Mouse (Mus musculus) right cerebral cortex, adult 18-20 months (tissue): ENCODE measurements around the gene Etv1.

Experiments
- DNase-seq: peaks from one replicate; pipeline ENCODE4 v3.0.0; 2022; ENCODE audit warnings: mixed read lengths

Etv1 gene

DNA sequence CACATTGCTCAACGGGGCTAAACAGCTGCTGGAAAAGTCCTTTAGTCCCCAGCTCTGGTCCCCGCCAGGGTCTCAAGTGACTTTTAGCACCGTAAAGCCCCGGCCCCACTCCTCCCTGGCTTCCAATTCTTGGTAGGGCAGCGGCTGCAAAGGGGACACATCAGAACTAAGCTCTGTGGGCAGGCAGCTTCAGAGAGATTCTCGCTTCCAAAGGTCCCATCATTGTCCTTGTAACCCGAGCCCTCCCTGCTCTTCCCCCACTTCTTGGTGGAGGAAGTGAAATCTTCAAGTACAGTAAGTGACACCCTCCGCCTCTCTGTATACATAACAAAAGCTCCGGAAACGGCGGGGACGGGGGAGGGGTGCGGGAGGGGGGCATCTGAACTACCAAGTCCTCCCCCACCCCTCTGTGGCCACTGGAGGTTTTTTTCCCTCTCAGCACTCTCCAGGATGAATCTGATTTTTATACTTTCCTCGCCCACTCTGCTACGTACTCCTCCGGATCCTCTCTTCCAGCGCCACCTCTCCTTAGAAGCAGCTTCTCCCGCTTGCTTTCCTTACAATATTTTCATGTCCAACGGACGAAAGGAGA, at the start of gene Etv1:
TSS of gene Etv1 (plus strand) at position 195 of the 592 bp plus-strand sequence.
- peak; percentile 26 for DNase-seq

DNA sequence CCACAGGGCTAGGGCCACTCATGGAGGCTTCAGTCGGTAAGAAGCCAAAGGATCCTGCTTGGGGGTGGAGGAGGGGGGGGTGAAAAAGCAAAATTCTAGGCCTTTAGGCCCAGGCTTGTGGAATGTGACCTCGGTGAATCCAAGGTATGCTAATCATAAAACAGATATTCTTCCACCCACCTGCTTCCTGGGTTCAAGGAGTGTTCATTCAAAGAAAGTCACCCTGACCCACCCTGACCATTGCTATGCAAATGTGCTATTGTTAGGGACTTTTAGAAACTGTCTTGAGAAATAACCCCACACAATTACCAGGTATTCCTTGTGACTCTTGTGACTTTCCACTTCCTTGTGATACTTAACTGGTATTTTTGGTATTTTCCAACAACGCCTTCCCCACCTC, 49.5 kb upstream of the Etv1 start:
- no peak for DNase-seq

DNA sequence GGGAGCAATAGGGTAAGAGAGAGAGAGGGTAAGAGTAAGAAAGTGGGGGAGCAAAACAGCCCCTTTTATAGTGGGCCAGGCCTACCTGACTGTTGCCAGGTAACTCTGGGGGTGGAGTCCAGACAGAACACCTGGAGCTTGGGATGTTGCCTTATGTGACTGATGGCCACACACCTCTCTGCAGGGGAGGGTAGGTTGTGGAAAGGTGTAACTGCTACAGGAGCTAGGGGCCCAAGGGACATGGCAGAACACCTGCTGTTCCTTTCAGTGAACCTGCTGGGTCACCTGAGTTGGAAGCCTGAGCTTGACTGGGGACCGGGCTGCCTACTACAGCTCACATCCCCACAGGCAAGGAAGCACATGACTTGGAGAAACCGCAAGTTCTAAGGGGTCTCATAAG, 48.4 kb upstream of the Etv1 start:
- no peak for DNase-seq

DNA sequence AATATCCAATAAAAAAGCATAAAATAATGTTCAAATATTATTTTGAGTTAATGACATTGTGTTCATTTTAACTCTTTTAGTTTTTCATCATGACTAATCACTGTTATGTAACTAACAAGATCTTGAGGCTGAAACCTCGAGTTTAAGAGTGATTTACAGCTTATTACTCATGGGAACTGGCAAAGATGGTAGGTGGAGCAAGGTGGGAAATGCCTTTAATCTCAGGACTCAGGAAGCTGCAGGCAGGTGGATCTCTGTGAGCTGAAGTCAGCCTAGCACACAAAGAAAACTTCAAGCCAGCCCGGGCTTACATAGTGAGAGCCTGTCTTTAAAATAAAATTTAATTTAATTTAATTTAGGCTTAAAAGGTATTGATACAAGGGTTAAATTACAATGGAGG, 19.9 kb upstream of the Etv1 start:
- DNase-seq: no peak

DNA sequence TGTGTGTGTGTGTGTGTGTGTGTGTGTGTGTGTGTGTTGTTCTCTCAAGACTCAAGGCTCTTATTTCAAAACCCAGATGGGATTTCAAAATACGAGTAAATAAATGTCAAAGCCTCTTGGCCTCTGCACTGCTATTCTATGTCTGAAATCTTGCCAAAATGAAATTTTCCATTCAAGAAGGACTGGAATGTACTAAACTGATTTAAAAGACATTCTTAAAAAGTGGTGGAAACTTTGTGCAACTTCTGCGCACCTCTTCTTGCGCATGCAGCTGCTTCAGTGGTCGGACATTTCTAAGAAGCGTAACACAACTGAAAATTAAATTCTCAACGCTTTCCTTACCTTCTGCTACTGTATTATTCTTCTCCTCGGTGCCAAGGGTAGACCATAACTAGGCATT, 1.9 kb upstream of the Etv1 start:
- DNase-seq: no peak

DNA sequence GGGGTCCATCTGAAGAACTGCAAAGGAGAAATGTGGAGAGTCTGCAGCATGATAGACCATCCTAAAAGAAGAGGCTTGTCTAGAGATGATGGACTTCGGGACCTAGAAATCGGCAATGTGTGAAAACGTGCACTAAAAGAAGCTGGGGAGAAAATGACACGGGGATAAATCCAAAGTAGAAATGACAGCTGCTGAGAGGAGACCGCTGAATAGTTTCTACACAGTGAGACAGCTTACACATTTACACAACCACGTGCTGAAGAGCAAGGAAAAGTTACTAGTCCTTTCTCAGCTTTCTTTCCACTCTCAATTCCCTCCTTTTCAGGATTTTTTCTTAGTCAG, 1.3 kb upstream of the Etv1 start:
- no peak for DNase-seq

DNA sequence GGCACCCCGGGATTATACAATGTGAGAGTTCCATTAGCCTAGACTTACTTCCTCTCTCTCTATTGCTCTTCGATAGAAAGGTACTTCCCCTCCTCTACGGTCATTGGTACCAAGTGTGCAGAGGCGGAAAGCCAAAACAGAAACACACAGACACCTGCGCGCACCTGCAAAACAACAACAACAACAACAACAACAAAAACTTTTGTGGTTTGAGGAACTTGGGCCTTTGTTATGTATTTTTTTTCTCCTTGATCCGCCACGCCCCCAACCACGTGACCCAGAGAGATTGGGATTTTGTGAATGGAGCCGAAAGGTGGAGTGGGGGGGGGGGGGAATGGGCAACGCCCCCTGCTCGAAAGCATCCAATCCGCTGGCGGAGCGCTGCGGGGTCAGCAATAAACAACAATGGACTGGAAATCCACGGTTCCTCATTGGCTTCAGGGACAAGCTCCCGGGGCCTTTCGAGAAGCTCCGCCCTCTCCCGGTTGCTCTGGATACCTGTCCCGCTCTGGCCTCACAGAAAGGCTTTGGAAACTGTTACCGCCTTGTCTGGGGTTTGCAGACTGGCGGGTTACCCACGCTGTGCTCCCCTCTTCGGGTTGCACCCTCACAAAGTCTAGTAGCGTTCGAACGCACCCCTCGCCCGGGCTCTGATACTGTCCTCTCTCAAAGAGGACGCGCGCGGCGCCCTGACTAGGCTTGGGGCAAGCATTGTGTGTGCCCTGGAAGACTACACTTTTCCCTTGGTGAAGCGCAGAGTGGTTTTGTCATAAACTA, 693 bp upstream of the Etv1 start:
- DNase-seq: peak; percentile 85

DNA sequence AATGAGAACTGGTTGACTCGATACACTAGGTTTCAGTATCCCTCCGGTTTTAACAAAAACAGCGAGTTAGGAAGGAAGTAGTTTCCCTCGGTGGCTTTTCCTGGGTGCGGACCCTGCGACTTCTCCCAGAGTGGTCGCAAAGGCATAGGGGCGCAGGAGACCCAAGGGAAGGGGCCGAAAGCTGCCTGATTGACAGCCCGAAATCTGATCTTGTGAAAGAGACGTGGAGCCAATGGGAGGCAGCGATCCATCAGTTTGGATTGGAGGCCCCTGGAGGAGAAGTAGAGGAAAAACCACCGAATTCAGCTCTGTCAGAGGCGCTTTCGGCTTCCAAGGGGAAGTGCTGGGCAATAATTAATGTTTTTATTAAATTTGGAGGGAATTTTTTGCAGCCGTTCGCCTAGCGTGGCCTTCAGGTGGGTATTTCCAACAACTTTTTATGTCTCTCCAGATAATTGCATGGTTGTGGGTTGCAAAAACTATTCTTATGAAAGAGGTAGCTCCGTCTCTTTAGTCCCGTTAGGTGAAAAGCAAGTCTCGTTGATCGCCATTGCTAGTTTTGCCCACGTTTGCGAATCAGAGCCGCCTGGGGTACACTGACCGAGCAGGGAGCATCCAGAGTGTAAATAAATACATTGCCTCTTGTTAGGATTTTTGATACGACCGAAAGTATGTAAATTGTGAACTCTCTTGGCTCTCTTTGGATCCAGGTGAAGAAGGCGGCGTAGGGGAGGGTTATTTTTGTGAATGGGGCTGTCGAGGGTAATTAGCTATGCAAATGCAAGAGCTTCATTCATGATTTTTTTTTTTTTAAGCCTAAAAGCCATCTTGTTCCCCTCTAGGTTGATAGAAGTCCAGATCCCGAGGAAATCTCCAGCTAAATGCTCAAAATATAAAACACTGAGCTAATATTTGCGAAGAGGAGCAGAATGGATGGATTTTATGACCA, 1.1 kb downstream of the Etv1 start:
- peak; percentile 70 for DNase-seq

DNA sequence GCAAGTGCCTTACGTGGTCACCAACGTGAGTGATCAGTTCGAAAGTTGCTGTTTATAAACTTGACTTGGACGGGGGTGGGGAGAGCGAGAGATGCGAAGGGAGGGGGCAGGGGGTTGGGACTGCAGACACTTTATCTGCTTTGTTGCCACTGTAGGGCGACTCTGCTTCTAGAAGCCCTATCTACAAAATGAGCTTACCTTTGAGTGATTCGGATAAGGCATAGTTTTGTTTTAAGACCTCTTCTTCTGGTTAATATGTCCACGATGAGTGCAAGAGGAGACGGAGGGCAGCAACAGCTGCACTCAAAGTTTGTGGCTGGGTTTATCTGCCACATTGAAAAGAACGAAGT, 1.8 kb downstream of the Etv1 start:
- DNase-seq: peak; percentile 23

DNA sequence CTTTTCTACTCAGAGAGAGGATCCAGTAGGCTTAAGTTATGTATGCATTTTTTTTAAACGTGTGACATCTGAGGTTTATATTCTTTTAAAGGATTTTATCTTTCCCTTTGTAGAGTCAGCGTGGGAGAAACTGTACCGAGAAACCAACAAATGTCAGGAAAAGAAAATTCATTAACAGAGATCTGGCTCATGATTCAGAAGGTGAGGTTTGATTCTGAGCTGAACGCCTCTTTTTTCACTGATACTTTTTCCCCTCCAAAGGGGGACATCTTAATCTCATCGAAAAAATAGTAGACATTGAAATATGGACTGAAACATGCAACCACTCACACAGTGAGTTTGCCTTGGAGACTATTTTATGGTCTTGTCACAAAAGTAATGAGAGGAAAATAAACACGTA, 2.5 kb downstream of the Etv1 start:
- no peak for DNase-seq

DNA sequence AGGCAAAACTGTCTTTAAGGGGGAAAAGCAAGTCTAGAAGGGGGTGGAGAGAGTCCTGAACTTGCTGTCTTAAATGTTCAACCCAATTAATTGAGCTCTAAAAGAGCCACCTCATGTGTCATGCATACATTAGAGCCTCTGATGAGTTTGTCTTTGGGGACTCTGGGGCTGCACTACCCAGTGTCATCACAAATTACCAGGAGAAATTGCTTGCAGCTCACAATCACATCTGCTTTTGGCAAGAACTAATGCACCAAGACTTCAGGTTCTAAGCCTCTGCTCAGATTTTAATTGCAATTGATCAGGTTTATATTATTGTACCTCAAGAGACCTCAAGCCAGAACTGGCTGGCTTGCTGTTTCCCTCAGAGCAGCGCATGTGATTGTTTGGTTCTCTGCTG, 4.1 kb downstream of the Etv1 start:
- no peak for DNase-seq

DNA sequence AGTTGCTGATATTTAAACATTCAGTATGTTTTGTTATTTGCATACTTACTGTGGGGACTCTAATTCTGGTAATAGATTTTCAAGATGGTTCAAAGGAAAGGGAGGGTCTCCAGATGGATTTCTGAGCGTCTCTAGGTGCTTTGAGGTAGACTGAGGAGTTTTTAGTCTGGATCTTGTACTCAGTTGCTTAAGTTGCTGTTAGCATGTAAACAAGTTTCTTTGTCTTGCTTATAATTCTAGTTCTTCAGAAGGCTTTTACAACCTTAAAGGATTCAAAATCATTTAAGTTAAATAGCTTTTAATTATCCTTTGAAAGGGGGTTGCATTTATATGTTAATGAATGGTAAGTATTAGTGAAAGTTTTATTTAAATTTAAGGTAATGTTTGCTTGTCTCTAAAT, 5.0 kb downstream of the Etv1 start:
- DNase-seq: no peak

DNA sequence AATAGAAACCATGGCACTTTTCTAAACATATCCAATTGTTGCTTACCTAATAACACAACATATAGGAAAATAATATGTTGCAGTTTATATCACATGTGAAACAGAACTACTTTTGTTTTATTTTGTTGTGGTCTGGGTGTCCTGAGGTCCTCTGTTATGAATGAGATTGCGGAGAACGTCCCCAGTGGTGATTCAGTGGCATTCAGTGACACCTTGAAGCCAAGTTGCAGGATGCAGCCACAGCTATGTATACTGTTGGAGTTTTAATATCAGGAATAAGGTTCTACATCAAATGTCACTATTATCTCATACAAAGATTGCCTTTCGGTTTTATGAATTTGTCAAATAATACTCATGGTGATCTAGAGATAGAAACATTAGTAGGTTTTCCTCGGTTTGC, 7.4 kb downstream of the Etv1 start:
- no peak for DNase-seq

DNA sequence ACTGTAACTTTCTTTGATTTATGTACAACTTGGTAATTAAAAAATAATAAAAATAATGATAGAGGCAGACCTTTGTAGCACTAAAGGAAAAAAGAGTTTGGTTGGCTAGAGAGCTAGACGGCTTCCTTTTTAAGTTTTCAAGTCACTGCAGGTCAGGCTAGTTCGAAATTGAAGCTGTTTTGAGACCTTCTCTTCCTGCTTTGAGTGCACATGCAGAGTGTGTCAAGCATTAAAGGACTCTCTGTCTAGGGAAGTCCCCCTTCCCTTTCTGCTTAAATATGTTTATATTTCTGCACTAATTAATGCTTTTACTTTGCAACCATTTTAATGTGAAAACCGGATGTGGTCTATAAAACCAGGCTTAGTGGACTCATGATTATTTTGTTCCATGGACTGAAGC, 8.5 kb downstream of the Etv1 start:
- DNase-seq: no peak

DNA sequence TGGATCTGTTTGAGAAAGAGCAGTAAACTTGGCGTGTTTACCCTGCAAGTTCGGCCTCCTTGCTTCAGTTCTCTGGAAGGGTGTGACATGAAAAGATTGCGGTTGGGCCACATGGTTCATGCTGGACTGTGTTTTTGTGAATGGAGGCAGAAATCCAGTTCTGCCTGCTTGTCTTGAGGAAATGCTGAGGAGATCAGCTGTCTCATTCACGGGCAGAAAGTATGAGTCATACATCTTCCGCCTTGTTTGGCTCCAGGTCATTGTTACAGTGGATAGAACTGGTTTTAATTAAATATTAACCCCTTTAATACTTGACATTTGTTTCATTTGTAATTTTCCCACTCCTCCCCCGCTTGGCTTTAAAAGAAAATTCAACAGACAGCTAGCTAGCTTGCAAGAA, 9.4 kb downstream of the Etv1 start:
- no peak for DNase-seq

DNA sequence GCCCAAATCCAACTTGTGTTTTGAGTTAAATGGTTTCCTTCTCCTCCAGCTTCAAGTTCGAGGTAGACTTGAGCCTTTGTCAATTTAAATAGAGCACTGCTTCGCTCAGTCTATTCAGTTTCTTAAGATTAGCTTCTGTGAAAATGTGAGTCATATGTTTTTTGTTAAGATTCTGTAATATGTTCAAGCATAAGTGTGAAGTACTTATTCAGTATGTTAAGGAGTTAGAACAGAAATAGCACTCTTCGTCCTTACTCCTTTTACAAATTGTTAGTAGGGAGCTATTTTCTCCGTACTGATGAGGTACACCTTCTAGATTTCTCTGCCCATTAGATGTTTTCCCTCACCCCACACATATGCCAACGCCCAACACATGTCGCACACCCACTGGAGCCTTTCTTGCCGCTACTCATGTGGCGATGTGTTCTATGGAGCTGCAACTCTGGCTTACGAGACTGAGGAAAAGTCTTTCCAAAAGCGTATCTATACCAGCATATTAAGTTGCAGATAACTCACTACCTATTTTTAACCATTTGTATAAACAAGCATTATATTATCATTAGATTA, 10.7 kb downstream of the Etv1 start:
- peak; percentile 54 for DNase-seq

DNA sequence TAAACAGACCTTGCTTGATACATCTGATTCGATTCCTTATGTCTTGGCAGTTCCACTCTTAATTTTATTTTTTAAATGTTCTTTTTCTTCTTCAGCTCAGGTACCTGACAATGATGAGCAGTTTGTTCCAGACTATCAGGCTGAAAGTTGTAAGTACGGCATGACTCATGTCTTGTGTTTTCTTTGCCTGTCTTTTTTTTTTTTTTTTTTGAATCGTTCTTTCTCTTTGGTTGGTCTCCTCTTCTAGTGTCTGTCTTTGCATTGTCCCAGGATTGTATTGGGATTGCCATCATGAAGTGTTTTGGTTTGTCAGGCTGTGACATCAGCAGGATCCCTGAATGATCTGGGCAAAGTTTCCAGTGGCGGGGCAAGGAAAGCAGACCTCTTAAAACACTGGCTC, 13.9 kb downstream of the Etv1 start:
- DNase-seq: no peak

DNA sequence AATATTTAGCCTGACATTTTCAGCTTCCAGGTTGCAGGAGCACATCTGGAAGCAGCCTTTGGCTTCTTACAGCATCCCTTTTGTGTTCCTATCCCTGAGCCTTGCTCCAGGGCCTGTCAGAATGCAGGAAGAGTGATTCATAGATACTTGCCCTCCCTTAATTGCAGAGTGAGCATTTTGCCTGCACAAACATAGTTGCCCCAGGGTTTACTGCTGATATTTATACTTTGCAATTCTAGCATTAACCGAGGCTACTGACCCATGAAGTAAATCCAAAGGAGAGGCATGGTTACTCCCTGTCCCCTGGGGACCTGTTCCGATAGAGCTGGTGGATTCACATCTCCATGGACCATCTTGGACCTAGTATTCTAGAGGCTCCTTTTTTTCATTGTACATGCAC, 14.5 kb downstream of the Etv1 start:
- no peak for DNase-seq

DNA sequence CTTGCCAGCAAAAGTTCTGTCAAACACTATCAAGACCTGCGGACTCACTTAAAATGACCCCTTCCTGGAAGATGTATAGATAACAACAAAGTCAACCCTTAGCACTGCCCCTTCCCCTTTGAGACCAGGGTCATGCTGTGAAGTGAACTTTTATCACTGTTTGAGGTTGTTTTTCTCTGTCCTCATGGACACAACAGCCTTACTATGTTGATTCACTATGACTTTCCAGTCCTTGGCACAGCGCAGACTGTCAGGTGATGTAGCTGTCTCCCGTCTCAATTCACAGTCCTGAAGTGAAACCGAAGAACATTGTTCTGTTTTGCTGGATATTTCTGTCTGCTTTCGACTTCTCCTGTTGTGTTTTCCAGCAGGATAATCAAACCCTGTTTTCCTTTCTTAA, 27.9 kb downstream of the Etv1 start:
- DNase-seq: no peak

DNA sequence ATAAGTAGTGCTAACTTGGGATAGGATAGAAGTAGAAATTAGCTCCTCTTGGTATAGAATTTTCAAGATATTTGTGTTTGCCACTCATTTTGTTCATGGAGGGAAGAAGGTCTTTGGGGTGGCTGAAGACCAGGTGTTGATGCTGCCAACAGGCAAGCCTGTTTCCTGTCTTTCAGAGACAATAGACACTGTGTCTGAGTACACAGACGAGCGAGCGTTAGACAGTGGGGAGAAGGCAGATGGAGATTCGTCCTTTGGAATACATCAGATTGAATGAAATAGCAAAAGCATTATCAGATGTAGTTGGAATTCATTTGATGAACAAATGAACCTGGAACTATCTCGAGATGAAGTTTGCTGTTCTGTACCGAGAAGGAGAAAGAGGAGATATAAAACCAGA, 33.2 kb downstream of the Etv1 start:
- DNase-seq: no peak

DNA sequence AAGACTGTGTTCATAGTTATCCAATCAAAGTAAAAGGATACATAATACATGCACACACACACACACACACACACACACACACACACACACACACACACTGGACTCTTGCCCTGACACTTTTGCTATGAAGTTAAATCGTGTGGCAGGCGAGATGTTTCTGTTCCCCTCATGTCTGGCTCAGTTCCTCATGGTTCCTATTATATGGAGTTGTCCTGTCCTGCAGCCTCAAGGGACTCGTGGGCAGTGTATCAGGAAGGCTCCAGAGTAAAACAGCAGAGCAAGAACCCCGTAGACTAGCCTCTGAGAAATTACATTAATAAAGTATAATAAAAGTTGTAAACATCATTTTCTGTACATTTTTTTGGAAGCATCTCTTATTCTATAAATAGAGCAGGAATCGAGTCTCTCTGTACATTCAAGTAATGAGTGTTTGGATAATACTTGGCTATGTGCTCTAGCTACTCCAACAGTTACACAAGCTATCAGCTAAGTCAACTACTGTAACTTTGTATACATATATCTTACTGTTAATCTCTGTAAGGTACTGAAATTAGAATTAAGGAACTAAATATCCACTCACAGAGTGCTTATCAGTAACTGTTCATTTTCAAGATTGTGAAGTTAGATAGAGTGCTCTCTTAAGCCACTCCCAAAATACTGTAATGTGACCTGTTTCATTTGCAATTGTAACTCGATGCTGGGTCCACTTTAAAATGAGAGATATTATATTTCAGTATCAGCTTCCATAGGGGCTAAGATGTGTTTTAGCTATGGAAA, 35.0 kb downstream of the Etv1 start:
- no peak for DNase-seq

DNA sequence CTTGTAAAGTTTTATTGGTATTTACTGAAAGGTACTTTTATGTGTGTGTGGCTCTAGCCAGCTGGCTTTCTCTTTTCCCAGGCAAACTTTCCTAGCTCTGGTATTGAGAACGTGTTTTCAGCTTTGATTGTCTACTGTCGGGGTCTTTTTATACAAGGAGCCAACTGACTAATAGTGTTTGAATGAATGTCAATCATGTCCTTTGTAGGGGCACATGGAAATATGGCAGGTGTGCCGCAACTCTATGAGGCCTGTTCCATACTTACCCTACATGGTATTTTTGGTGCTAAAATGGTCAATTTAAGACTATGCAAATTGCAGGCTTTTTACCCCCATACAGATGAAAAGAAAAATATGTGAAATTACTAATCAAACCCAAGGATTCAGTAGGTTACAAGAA, 37.1 kb downstream of the Etv1 start:
- DNase-seq: no peak

DNA sequence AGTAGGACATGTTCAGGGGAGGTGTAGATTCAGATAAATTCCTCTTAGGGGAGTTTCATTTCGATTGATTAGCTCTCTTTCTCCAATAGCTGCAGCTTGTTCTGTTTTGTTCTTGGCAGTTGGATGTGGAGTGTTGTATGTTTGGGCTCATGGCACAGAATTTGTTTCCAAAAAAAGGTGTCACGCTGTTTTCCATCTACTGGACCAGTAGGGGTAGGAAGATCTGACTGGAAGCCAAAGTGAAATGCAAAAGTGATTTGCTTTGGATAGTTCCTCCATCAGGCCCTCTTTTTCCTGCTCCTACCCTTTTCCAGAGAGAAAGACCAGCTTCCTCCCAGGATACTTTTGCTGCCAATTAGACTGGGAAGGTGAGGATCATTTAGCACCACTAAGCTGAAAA, 39.1 kb downstream of the Etv1 start:
- no peak for DNase-seq
